Mouse (Mus musculus) erythroid progenitor cell, adult 5-6 weeks (primary cell): ENCODE measurements around the gene Olfr23. TPM values are rescaled to one million over a fixed set of nuclear protein-coding genes. Genes with fewer than 3 reads are reported as not detected.
"Not testable (repeated sequence)": the region's sequence is repeated elsewhere in the genome, so short reads cannot be mapped to it uniquely, and the experiment has no call there.

Experiments used
- ATAC-seq: replicated peaks from 2 replicates; pipeline ENCODE4 v1.8.0; 2016; ENCODE audit warnings: moderate number of reproducible peaks, mild to moderate bottlenecking, moderate TSS enrichment, inconsistent platforms; ENCODE audit not compliant: poor library complexity, low FRiP score, severe bottlenecking
- total RNA-seq, 2 experiments: library from RNA; stranded (forward) in 1 of 2; stranded (reverse) in 1 of 2; fragments of 150-400 nt in 1 of 2; fragments of 186-747, 209-891 nt in 1 of 2; gene quantifications; 2 replicates each; pipeline versions ENCODE4 v1.2.3 to v1.2.4; 2015 to 2017; ENCODE audit warnings: low replicate concordance in 2 of 2

Olfr23 gene
- total RNA-seq (2015; ENCODE audit: low replicate concordance) (not detected in 2 replicates), total RNA-seq (2017; ENCODE audit: low replicate concordance) (not detected in 2 replicates)

- no peak for ATAC-seq
Measured at GRCm38 (mm10) chr11:73936377-73936776, at the start of gene Olfr23. Gene Olfr23 (plus strand): TSS chr11:73936677.

GRCm38 (mm10) chr11:73890671-73891070 lies 45.8 kb upstream of the Olfr23 start, which contains the start of gene Olfr394:
Gene Olfr394 (minus strand): TSS chr11:73890771.
- ATAC-seq = no peak

GRCm38 (mm10) chr11:73909199-73909598 lies 27.3 kb upstream of the Olfr23 start, which contains the start of gene Olfr395:
Gene Olfr395 (minus strand): TSS chr11:73909299.
- ATAC-seq = not testable (repeated sequence)

- ATAC-seq = no peak
Measured at GRCm38 (mm10) chr11:73960517-73960916, 24.0 kb downstream of the Olfr23 start, which contains the start of gene Olfr397. Gene Olfr397 (plus strand): TSS chr11:73960817.

- no peak for ATAC-seq
Measured at GRCm38 (mm10) chr11:73990307-73990706, 53.8 kb downstream of the Olfr23 start, which contains the start of gene Olfr398. Gene Olfr398 (minus strand): TSS chr11:73990407.

Other genes starting within 250 kb of the Olfr23 start
- gene Zfp735, start 247.9 kb upstream of the Olfr23 start, total RNA-seq (2015; ENCODE audit: low replicate concordance) = not detected in 2 replicates
- not detected in 2 replicates for gene Zfp735, start 247.9 kb upstream of the Olfr23 start, total RNA-seq (2017; ENCODE audit: low replicate concordance)
- gene Olfr389, start 156.0 kb upstream of the Olfr23 start, total RNA-seq (2015; ENCODE audit: low replicate concordance) = not detected in 2 replicates
- gene Olfr389, start 156.0 kb upstream of the Olfr23 start, total RNA-seq (2017; ENCODE audit: low replicate concordance) = not detected in 2 replicates
- not detected in 2 replicates for gene Olfr390, start 153.7 kb upstream of the Olfr23 start, total RNA-seq (2015; ENCODE audit: low replicate concordance)
- gene Olfr390, start 153.7 kb upstream of the Olfr23 start, total RNA-seq (2017; ENCODE audit: low replicate concordance) = not detected in 2 replicates
- not detected in 2 replicates for gene Olfr391-ps, start 133.6 kb upstream of the Olfr23 start, total RNA-seq (2015; ENCODE audit: low replicate concordance)
- gene Olfr391-ps, start 133.6 kb upstream of the Olfr23 start, total RNA-seq (2017; ENCODE audit: low replicate concordance) = not detected in 2 replicates
- not detected in 2 replicates for gene Olfr392, start 119.6 kb upstream of the Olfr23 start, total RNA-seq (2015; ENCODE audit: low replicate concordance)
- not detected in 2 replicates for gene Olfr392, start 119.6 kb upstream of the Olfr23 start, total RNA-seq (2017; ENCODE audit: low replicate concordance)
- not detected in 2 replicates for gene Olfr393, start 85.2 kb upstream of the Olfr23 start, total RNA-seq (2015; ENCODE audit: low replicate concordance)
- gene Olfr393, start 85.2 kb upstream of the Olfr23 start, total RNA-seq (2017; ENCODE audit: low replicate concordance) = not detected in 2 replicates
- gene Olfr394, start 45.9 kb upstream of the Olfr23 start, total RNA-seq (2015; ENCODE audit: low replicate concordance) = not detected in 2 replicates
- gene Olfr394, start 45.9 kb upstream of the Olfr23 start, total RNA-seq (2017; ENCODE audit: low replicate concordance) = under 0.01 TPM in 1 of 2 replicates, not detected in the other
- gene Olfr395, start 27.4 kb upstream of the Olfr23 start, total RNA-seq (2015; ENCODE audit: low replicate concordance) = not detected in 2 replicates
- gene Olfr395, start 27.4 kb upstream of the Olfr23 start, total RNA-seq (2017; ENCODE audit: low replicate concordance) = not detected in 2 replicates
- not detected in 2 replicates for gene Olfr397, start 24.1 kb downstream of the Olfr23 start, total RNA-seq (2015; ENCODE audit: low replicate concordance)
- not detected in 2 replicates for gene Olfr397, start 24.1 kb downstream of the Olfr23 start, total RNA-seq (2017; ENCODE audit: low replicate concordance)
- gene Olfr398, start 53.7 kb downstream of the Olfr23 start, total RNA-seq (2015; ENCODE audit: low replicate concordance) = not detected in 2 replicates
- not detected in 2 replicates for gene Olfr398, start 53.7 kb downstream of the Olfr23 start, total RNA-seq (2017; ENCODE audit: low replicate concordance)
- not detected in 2 replicates for gene Olfr139, start 119.9 kb downstream of the Olfr23 start, total RNA-seq (2015; ENCODE audit: low replicate concordance)
- not detected in 2 replicates for gene Olfr139, start 119.9 kb downstream of the Olfr23 start, total RNA-seq (2017; ENCODE audit: low replicate concordance)
- gene Olfr399, start 119.9 kb downstream of the Olfr23 start, total RNA-seq (2015; ENCODE audit: low replicate concordance) = not detected in 2 replicates
- not detected in 2 replicates for gene Olfr399, start 119.9 kb downstream of the Olfr23 start, total RNA-seq (2017; ENCODE audit: low replicate concordance)
- not detected in 2 replicates for gene Zfp616, start 133.3 kb downstream of the Olfr23 start, total RNA-seq (2015; ENCODE audit: low replicate concordance)
- gene Zfp616, start 133.3 kb downstream of the Olfr23 start, total RNA-seq (2017; ENCODE audit: low replicate concordance) = not detected in 2 replicates
- gene Olfr401, start 177.0 kb downstream of the Olfr23 start, total RNA-seq (2015; ENCODE audit: low replicate concordance) = not detected in 2 replicates
- not detected in 2 replicates for gene Olfr401, start 177.0 kb downstream of the Olfr23 start, total RNA-seq (2017; ENCODE audit: low replicate concordance)
- gene Olfr402, start 216.9 kb downstream of the Olfr23 start, total RNA-seq (2015; ENCODE audit: low replicate concordance) = not detected in 2 replicates
- gene Olfr402, start 216.9 kb downstream of the Olfr23 start, total RNA-seq (2017; ENCODE audit: low replicate concordance) = not detected in 2 replicates
- gene Olfr403, start 249.6 kb downstream of the Olfr23 start, total RNA-seq (2015; ENCODE audit: low replicate concordance) = not detected in 2 replicates
- gene Olfr403, start 249.6 kb downstream of the Olfr23 start, total RNA-seq (2017; ENCODE audit: low replicate concordance) = not detected in 2 replicates